Mouse (Mus musculus) MN1 (cell line): ENCODE data around the gene Srsf12.

Experiments
- DNase-seq: peaks from one replicate; pipeline ENCODE4 v3.0.0-alpha.2; 2016; ENCODE audit warnings: low spot score

Srsf12 gene

GRCm38 (mm10) chr4:33208881-33209841, at the start of gene Srsf12:
TSS of gene Srsf12 (plus strand) at chr4:33208991.
- DNase-seq = peak; percentile 16

GRCm38 (mm10) chr4:33183477-33183876, 25.3 kb upstream of the Srsf12 start:
- DNase-seq = no peak

DNA sequence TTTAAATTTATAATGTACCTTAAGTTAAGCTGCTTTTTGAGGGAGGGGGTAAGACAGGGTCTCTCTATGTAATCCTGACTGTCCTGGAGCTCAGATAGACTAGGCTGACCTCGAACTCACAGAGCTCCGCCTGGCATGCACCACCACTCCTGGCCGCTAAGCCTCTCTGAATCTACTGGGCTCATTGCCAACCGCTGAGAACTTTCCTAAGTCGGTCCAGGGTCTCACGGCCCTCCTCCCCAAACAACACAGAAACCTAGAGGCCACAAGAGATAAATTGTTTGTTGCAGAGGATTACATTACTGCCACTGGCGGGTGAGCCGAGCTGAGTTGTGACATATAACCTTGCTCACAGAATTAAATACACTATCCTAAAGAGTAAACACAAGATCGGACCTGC, 20.6 kb upstream of the Srsf12 start:
- DNase-seq = peak; percentile 77

- DNase-seq = peak; percentile 94
Observed at GRCm38 (mm10) chr4:33188781-33189734, 19.7 kb upstream of the Srsf12 start.

DNA sequence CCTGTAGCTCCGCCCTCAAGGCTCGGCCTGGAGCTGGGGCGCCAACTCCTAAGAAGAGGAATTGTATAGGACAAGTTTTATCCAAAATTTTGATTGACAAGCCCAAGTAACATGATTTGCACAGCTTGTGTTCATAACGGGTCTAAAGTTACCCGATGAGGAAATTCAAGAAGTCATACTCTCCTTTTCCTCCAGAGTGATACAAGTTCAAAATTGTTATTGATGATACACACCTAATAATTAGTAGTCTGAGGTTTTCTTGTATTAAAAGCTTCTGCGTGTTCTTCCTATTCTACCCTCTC, 19.1 kb upstream of the Srsf12 start, which contains the start of gene Pm20d2:
Gene Pm20d2 (minus strand): TSS at position 3 of the 302 bp plus-strand sequence.
- no peak for DNase-seq

GRCm38 (mm10) chr4:33198117-33198516, 10.7 kb upstream of the Srsf12 start:
- DNase-seq = no peak

GRCm38 (mm10) chr4:33204682-33205081, 4.1 kb upstream of the Srsf12 start:
- DNase-seq = peak; percentile 45

GRCm38 (mm10) chr4:33207551-33207950, 1.2 kb upstream of the Srsf12 start:
- DNase-seq = no peak

- DNase-seq = no peak
Observed at GRCm38 (mm10) chr4:33221847-33222246, 13.1 kb downstream of the Srsf12 start.

DNA sequence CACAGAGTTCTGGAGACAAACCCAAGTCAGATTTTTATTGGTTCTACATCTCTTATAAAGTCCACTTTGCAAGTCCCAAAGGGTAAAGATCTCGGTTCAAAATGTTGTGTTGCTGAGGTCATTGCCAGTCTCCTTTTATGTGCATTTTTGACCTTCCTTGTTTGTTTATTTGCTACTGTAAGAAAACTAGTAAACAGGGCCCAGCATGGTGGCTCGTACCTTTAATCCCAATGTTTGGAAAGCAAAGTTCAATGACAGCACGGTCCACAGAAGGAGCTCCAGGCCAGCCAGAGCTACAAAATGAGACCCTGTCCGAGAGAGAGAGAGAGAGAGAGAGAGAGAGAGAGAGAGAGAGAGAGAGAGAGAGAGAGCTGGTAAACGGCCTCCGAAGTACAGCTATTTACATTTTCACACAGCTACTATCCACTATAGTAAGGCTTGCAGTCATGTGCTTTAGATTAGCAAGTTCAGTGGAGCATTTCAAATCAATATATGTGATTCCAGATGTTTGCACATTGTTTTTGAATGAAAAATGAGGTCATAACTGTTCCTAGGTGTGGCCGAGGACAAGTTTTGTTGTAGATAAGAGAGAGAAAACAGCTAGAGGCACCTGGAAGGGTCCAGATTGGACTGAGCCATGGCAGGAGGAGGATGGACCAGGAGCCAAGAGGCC, 15.3 kb downstream of the Srsf12 start:
- DNase-seq = no peak

GRCm38 (mm10) chr4:33227164-33227563, 18.4 kb downstream of the Srsf12 start:
- no peak for DNase-seq

- no peak for DNase-seq
Observed at GRCm38 (mm10) chr4:33229639-33230038, 20.8 kb downstream of the Srsf12 start.

DNA sequence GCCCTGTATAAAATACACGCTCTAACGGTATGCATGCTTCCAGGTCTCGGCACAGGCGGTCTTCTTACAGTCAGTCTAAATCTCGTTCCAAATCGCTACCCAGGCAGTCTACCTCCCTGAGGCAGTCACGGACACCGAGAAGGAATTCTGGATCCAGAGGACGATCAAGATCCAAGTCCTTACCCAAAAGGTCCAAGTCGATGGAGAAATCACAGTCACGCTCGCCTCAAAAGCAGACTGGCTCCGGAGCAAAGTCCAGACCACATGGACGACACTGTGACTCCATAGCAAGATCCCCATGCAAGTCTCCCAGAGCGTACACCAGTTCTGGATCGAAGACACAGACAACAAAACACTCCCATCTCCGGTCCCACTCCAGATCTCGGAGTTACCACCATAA, 22.1 kb downstream of the Srsf12 start:
- no peak for DNase-seq

- DNase-seq = no peak
Observed at GRCm38 (mm10) chr4:33242536-33242935, 33.7 kb downstream of the Srsf12 start.

GRCm38 (mm10) chr4:33243016-33243758, 34.4 kb downstream of the Srsf12 start:
- no peak for DNase-seq

DNA sequence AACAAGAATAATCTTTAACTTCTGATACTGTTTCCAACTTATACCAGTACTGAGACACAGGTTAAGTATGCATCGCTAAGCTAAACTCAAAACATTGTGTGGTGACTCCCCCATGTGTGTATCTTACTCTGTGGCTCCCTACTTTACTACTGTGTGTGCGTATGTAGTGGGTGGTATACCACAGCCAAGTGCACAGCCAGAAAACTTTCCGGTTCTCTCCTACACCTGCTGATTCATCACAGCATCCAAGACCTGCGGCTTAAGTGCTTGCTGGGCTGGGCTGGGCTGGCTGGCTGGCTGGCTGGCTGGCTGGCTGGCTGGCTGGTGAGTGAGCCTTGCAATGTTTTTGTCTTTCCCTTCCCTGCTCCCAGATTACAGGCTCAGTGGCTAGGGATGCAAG, 35.1 kb downstream of the Srsf12 start:
- DNase-seq = no peak

- no peak for DNase-seq
Observed at GRCm38 (mm10) chr4:33245853-33246395, 37.1 kb downstream of the Srsf12 start.

GRCm38 (mm10) chr4:33247479-33248053, 38.8 kb downstream of the Srsf12 start:
- DNase-seq = peak; percentile 98

GRCm38 (mm10) chr4:33248062-33248889, 39.5 kb downstream of the Srsf12 start:
- peak; percentile 97 for DNase-seq

DNA sequence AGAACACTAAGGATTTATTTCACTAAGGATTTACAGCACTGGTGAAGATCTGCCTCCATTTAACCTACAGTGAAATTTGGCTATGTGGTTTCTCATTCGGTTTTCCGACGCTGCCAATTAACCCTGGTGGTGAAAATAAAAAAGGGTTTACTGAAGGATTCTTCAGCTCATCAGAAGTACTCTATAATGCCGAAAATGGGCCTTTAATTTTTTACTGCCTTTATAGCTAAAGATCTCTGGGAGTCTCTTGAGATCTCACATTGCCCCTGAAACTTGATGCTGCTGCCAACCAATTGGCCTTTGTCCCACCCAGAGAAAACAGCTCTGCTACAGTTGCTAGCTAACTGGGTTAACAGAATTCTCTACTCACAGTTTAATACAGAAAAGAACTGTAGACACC, 40.1 kb downstream of the Srsf12 start:
- no peak for DNase-seq
